Mouse (Mus musculus) CD8-positive naive resting alpha-beta T cell, adult 2 months (primary cell): ENCODE measurements around the gene Cd93.
A peak's percentile ranks its signal among the peaks of the same experiment; 100 is the strongest.

Experiments used
- DNase-seq, 2 experiments: peaks; one replicate each; pipeline ENCODE4 v3.0.0; 2022; ENCODE audit warnings: low read depth in 2 of 2, low spot score in 2 of 2

The Cd93 gene

DNA sequence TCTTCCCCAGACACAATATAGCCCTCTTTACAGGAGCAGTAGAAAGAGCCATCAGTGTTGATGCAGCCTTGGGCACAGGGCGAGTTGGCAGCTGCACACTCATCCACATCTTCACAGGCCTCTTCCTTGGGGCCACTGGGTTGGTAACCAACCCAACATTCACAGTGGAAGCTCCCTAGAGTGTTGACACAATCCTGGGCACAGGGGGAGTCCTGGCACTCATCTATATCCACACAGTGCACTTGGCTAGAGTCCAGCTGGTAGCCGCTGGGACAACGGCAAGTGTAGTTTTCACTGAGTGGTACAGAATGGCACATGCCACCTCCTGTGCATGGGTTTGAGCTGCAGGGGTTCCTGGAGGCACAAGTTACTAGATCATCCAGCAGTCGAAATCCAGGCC, 1.2 kb downstream of the Cd93 start:
- DNase-seq: no peak

DNA sequence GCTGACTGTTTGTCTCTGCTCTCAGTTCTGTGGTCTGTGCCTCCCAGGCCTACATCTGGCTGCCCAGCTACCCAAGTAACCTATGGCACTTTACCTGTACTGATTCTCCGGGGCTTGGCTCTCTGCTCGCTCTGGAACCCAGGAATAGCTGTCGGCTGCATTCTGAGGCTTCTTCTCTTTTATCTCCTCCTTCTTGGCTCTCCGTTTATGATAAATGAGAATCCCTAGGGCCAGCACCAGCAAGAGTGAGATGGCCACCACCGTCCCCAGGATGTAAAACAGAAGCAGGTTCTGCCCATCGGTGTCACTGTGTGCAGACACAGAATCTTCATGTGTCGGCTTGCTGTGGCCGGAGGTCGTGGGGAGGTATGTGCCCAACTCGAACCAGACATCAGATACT, 1.9 kb downstream of the Cd93 start:
- DNase-seq: no peak

DNA sequence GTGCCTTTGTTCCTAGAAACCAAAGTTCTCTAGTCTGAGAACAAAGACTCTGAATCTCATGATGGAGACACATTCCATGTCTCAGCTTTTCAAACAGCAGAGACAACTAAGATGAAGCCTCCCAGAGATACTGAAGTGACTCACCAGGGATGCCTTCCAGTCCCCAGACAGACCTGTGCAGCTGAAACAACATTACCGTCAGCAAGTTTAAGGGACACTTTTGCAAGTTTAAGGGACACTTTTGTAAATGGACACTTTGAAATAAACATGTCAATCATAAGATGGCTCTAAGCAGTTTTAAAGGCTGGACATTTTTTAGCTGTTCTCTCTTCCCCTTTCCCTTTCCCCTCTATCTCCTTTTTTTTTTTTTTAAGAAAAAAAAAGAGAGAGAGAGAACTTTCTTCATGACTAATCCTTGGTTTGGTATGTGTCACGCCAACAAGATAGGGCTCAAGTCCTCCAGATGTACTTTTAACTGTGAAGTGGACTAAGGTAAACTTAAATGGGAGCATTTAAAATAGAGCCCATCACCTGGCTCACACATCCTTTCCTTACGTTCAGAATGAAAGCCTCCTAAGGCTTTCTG, 3.6 kb downstream of the Cd93 start:
- DNase-seq: no peak

DNA sequence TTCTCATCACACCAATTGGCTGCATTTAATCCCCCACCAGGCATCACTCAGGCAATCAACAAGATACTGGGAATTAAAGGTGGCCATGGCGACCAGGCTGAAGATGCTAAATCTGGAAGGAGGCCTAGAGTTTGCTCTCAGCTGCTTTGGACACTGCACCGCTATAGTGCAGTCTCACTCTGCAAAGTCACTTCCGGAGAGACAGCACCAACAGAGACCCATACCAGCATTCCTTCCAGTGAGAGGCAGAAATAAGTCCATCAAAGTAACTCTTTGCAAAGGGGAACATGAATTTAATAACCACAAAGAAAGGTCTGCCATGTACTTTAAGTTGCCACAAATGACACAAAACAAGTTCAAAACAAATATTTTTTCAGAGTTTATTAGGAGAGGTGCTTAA, 7.1 kb downstream of the Cd93 start:
- DNase-seq: no peak

DNA sequence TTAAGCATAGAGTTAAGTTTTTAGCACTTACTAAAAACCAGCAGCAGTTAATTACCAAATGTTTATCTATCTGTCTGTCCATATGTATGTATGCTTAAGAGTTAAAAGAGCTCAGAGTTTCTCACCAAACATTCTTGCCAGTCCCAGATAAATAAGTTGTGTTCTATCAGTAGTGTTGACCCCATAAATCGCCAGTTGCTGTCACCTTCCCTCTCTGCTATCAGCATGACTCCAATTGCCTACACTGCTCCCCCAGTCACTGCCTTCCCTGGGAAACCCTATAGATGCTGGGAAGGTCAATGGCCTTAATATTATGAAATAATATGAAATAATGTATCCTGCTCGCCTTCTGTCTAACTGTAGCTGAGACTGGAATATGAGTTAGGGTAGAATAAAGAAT, 11.0 kb downstream of the Cd93 start:
- DNase-seq: no peak

DNA sequence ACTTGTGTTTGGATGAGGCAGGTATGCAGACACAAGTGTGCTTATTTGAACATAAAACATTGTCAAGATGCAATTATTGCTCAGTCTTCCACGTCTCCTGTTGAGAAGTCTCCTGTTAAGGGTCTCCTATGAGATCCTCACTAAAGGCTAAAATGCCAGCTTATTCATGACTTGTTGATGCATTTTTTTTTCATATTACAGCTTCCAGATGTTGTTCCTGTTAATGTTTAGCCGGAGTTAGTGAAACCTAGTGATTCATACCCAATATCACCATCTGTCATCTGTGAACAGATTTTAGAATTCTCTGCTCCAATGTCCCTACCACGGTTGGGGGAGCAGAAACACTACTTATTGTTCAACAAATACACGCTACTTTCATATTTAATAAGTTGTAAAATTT, 12.4 kb downstream of the Cd93 start:
- no peak for DNase-seq

DNA sequence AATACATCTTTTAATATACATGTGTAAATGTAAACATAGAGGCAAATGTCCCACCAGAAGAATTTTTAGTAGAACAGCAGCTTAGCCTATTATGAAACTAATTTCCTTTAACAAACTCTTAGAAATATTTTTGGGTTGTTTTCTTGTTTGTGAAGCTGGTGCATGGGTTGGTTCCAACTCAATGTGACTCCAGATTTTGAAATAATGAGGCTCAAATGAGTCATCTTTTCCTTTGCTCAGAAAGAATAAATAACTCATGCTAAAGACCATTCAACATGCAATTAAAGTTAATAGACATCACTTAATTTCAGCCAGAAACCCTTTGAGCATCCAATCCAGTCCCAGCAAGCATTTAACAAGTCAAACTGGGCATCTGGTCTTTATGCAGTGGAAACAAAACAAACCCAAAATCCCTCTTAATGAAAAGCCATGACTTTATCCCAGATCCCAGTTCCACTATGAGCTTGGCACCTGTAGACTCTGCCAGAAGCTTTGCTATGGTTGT, 14.3 kb downstream of the Cd93 start:
- no peak for DNase-seq

DNA sequence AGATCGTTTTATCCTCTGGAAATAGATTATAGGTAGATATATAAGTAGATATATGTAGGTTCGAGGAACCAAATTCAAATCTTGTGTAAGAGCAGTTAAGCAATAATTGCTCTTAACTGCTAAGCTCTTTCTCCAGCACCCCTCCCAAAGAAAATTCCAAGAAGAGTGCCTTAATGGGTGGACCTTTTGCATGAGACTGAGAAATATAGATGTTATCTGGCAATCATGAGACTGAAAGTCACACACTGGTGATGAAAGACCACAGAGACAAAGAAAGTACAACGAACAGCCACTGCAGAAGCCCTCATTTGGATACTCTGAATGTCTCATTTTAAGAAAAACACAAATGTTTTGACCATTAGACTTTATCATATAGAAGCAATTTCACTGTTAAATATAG, 14.8 kb downstream of the Cd93 start:
- DNase-seq: no peak

DNA sequence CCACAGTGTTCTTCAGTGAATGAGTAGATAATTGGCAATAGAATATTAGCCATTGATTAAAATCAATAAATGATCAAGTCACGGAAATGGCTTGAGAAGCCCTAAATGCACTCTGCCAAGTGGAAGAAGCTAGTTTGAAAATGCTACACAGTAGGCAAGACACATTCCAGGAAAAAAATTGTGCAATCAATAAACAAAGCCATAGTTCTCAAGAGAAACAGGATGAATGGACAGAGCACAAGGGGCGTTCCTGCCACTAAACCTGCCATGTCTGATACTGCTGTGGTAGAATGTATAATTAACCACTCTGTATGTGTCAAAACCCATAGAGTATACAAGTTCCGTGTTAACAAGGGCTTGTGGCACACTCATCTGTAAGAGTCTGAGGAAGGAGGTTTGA, 15.8 kb downstream of the Cd93 start:
- DNase-seq: no peak

DNA sequence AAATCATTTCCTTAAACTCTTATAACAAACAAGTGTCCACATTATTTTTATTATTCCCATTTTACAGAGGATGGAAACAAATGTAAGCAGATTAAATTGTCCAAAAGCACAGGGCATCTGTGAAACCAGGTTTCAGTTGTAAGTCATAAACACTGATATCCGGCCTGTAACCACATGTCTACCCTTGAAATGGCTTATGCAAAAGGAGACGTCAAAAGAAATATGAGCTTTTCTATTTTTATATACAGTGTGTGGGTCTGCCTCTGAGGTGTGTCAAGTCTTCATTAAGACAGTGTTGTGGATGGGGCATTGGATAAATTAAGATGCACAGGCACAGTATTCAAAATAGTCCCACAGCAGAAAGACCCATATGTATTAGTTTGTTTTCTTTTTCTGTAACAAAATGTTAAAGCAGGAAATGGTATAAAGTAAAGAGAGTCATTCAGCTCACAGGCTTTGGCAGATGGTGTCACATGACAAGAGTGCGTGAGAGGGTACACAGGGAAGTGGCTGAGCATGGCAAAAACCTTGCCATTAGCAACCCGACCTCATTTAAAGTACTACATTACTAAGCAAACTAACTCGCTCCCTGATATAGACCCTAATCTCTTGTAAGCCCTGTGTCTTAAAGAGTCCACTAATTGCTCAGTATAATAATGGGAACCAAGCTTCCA, 17.5 kb downstream of the Cd93 start:
- DNase-seq: no peak

DNA sequence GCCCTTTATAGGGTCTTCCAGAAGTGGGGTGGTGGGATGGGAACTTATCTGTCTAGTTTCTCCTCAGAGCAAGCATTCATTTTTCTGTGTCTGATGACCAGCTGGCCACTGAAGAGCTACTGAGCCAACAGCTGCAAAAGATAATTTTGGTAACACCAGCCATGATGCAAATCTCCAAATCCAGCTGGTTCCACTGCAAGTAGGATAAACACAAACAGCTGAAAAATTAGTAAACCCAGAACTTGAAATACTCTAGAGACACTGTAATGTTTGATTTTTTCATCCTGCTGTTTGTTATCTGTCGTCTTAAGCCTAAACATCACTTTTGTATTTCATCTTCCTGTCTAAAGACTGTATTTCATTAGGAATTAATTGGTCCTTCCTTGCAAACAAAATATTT, 21.7 kb downstream of the Cd93 start:
- no peak for DNase-seq

DNA sequence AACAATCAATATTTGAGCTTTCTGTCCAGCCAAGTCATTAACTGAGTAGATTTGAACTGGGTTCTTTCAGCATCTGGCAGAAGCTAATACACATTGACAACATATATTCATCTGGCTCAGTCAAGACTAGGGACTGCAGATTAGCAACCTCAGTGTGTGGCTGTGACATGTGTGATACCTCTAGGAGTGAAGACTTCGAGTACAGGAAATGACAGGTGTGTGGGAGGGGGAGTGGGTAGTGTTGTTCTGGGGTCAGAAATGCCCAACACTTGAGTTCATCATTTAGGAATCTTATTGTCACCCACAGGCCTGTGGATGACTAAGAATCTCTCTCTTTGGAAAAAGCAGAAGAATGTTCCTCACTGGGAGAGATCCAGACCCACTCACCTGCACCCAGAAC, 22.3 kb downstream of the Cd93 start:
- DNase-seq: no peak

DNA sequence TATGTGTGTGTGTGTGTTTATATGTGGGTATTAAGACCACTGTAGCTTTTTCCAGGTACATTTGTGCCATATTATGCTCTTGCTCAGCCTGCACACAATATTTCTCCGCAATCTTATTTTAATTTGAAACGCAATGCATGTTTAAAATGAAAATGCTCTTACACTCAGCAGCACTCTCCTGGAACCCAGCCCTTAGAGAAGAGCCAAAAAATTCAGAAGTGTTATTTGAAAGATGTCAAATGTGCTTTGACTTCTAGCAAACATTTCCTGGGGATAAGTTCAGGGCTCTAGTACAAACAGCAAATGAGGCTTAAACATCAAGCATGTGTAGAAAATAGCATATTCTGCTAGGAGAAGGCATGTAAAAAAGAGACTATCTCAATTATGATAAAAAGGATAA, 23.6 kb downstream of the Cd93 start:
- DNase-seq: no peak

DNA sequence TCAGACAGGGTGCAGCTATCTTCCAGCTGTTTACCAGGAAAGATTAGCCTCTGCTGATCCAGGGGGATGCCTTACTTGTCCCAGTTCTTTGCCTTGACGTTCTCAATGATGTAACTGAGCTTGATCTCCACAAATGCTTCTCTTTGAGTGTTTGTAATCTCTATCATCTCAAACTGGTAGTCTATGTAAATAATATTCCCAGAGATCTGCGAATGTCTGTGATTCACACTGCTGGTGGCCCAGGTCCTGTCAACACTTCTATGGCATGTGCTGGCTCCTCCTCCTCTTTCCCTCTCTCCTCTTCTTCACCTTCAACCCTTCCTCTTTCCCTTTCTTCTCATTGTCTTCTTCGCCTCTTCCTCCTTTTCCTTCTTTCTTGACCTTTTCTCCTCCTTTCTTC, 24.2 kb downstream of the Cd93 start:
- no peak for DNase-seq

DNA sequence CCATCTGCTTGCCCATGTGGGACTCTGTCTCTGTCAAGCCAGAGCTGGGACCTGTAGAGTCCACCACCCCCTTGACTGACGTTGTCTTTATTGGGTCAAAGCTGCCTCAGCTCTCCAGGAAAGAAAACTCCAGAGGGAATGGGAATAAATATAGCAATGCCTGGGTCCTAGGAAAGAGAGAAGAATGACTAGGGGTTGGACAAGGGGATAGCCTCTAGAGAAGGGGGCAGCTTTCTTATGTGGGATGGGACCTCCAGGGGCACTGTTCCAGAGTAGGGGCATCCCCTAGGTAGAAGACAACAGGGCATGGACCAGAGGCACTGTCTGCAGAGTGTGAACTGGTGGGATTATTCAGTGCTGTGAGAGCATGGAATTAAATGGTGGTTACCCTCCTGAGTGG, 33.5 kb downstream of the Cd93 start:
- no peak for DNase-seq

DNA sequence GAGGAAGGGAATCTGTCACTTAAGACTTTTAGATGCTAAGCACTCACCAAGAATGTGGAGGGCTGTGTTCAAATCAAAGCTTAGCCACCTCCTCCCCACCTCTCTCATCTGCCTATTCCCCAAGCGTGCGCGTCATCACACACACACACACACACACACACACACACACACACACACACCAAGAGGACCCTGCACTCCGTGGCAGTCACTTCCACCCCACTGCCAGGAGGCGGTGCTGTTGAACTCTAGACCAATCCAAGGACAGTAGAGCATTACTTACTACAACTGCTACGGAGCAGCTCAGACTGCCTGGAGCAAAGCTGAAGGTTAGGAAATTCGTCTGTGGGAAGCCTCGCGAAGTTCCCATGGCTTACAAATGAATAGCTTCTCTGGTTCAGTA, 34.2 kb downstream of the Cd93 start:
- DNase-seq: peak in 1 of 2 experiments; percentile 32

DNA sequence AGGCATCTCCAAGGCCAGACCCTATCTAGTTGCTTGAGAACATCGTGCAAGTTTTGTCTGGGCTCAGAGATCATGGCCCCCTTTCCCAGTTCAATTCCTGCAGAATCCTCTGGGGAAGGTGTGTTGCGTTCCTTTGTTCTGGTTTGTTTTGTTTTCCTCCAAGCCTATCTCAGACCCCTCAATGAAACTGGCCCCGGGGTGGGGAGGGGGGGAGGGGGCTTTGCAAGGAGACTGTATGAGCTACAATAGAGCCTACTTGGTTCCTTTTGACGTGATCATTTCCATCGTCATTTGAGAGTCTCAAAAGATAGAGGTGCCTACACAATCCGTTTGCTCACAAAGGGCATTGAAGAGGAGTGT, 34.6 kb downstream of the Cd93 start:
- DNase-seq: no peak

DNA sequence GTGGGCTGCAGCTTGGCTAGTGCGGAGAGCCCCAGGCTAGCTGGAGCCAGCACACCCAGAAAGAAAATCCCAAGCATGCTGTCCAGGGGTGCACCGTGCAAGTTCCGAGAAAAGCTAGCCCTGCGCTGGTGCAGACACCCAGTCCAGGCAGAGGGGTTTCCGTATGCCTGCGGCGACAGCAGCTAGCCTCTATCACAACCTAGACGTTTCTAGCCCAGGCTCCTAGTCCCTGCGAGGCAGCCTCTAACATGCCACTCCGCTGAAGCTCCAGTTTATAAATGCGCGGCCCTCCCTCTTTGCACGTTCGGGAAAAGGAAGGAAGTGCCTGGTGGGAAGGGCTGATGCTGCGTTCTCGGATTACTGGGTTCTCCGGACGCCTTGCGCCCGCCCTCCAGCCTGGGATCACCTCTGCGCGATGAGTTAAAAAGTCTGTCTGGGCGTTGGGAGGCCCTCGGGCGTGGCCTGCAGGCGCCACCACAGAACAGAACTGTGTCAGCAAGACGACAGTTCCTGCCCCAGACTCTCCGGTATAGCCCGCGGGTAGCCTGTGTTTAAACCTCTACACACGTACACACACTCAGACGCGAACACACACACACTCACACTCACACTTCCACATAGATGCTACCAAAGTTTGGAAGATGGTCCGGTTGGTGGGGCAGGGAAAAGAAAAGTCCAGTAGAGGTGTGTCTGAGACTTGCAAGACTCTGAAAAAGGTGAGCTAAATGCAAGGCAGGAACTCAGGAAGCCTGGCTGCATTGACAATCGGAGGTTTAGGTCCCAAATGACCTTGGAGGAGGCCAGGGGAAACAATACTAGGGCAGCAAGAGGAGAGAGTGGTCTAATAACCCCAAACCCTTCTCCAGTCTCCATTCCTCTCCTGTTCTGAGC, 35.2 kb downstream of the Cd93 start, which contains the start of gene Thbd:
TSS of gene Thbd (minus strand) at position 319 of the 891 bp plus-strand sequence.
- no peak for DNase-seq

DNA sequence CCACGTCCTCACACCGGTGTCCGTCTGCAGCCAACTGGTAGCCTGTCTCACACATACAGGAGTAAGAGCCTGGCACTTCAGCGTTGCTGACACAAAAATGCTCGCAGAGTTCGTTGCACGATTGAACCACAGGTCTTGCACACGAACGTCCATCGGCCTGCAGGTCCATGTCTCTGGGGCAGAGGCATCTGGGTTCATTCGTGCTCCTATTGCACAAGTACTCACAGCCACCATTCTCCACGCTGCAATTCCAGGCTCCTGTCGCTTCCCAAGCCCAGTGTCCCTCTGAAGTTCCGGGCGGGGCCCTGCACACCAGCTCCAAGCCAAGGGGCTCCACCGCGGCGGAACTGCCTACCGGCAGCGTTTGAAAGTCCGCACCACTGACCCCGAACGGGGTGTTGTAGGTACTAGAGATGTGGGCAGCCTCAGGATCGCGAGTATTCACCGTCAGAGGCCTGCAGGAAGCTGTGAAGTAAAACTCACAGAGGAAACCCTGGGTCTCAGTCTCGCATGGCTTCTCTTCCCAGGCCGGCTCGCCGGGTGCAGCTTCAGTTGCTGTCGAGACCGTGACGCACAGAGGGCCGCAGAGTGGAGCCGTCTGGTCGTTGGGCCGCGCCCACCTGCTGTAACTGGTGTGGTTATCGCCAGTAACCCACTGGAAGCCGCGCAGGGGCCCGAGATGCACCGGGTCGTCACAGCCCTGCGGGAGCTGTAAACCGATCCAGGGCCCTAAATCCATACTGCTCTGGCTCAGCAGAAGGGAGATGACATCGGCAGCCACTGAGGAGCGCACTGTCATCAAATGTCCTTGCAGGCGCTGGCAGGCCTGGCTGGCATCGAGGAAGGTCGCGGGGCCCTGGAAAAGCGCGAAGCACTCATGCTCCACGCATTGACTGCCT, 36.1 kb downstream of the Cd93 start:
- no peak for DNase-seq

DNA sequence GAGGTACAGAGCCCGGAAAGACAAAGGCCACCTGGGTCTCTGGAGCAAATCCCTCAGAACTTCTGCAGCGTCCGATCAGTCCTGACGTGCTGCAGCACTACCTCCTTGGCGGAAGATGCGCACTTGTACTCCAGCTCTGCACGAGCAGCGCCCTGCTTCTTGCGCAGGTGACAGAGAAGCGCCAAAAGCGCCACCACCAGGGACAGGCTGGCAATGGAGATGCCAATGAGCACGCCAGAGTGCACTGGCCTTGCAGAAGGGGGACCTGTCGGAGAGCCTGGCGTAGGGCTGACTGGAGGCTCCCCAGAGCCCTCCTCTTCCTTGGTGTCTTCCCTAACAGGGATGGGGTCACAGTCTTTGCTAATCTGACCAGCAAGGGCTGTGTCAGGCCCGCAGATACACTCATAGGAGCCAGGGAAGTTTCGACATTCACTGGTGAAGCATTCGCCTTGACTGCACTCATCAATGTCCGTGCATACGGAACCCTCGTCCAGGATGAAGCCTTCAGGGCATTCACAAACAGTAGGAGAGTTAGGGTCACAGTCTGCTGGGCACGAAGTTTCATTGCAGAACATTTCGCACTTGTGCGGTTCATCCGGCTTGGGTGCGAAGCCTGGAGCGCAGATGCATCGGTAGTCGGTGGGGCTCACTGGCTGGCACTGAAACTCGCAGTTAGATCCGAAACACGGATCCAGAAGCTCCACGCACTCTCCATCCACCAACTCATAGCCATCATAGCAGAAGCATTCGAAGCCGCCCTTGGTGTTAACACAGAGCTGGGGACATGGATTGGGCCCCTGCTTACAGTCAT, 37.0 kb downstream of the Cd93 start:
- DNase-seq: no peak
